Mouse (Mus musculus): ENCODE data around the gene St6galnac3. TPM values are rescaled to one million over a fixed set of nuclear protein-coding genes. Genes with fewer than 3 reads are reported as not detected.
"Not testable (repeated sequence)": the region's sequence is repeated elsewhere in the genome, so short reads cannot be mapped to it uniquely, and the experiment has no call there.

The St6galnac3 gene
- polyA plus RNA-seq, 1 experiment = 13.6 TPM

DNA sequence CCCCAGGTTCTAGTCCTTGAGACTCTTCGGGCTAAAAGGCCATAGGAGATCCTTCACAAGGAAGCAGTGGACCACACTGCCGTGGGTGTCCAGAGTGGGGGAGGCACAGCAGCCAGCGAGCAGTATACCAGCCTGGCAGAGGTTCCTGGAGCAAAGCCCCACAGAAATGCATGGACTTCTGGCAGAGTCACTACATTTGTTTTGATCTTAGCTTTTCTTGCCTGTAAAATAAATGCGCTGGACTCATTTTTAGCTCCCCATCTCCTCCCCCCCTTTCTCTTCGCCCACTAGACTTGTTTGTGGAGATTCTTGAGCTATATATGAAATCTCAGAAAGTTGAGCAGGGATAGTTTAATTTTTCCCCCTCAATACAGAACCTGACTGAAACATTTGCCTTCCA lies 329.6 kb downstream of the St6galnac3 start:
- TF ChIP-seq POLR2A (IDR thresholded peaks at IDR 0.05; ENCODE audit: borderline replicate concordance, control insufficient read depth, low read depth, low read length) (no peak), CTCF (IDR thresholded peaks at IDR 0.05; ENCODE audit: control insufficient read depth, insufficient read depth, low read length) (no peak)
- Histone ChIP-seq H3K27ac (ENCODE audit: control insufficient read depth, insufficient read depth, low read depth, low read length, poor library complexity) (no peak overlapping the region), H3K4me1 (ENCODE audit: control insufficient read depth, insufficient read depth, low read length) (no peaks in the 10 kb centered on the region), H3K4me3 (replicated peaks; ENCODE audit: control insufficient read depth, low read depth, low read length) (no peak overlapping the region)
- 88% methylated on average over 5 of the region's 5 CpGs for WGBS

DNA sequence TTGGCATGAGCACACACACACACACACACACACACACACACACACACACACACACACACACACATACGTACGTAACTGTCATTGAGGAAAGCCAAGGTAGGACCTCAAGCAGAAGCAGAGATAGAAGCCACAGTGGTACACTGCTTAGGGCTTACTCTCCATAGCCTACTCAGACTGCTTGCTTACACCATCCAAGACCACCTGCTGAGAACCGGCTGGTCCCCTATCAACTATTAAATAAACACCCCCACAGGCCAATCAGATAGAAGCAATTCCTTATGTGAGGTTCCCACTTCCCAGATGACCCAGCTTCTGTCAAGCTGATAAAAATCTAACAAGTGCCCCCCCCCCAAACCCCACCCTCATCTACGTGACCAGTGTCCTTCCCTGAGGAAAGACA lies 330.2 kb downstream of the St6galnac3 start:
- no peaks in the 10 kb centered on the region for H3K4me1 ChIP-seq (ENCODE audit: control insufficient read depth, insufficient read depth, low read length)
- TF ChIP-seq POLR2A (IDR thresholded peaks at IDR 0.05; ENCODE audit: borderline replicate concordance, control insufficient read depth, low read depth, low read length) (no peak), CTCF (IDR thresholded peaks at IDR 0.05; ENCODE audit: control insufficient read depth, insufficient read depth, low read length) (no peak)
- no peak overlapping the region for H3K27ac ChIP-seq (ENCODE audit: control insufficient read depth, insufficient read depth, low read depth, low read length, poor library complexity)
- no peak overlapping the region for H3K4me3 ChIP-seq (replicated peaks; ENCODE audit: control insufficient read depth, low read depth, low read length)
- WGBS = 88% methylated on average over 4 of the region's 4 CpGs

DNA sequence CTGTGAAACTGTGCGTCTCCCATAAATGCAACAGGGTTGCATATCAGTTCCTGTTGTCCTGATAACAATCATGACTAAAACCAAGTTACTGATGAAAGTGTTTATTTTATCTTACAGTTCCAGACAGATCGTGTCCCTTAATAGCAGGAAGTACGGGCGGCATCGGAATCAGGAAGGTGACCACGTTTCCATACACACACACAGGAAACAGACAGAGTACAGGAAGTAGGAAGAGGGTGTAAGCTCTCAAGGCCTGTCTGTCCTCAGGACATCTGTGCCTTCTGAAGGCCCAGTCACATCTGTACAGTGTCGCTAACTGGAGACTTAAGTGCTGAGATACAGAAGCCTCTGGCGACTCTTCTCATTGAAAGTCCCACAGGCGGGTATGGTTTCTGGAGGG lies 330.8 kb downstream of the St6galnac3 start:
- WGBS = 88% methylated on average over 9 of the region's 9 CpGs
- no peak overlapping the region for H3K4me3 ChIP-seq (replicated peaks; ENCODE audit: control insufficient read depth, low read depth, low read length)

DNA sequence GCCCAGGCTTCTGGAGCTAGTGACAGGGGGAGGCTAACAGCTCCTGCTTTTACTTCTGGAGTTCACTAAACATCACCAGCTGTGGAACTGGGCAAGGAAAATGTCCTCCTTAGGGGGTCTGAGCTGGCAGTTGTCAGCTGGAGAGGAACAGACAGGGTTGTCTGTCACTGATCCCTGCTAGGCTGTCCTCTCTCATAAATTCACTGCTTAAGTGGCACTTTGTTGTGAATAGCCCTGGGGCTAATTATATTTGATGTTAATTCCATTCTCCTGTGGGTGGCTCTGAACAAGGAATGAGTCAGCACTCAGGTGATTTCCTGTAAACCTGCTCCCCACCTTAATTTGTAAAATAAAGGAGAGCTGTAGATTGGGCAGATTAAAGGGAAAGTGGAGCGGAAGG lies 333.5 kb downstream of the St6galnac3 start:
- 93% methylated on average over 1 of the region's 1 CpGs for WGBS
- not testable (repeated sequence) for H3K4me3 ChIP-seq (replicated peaks; ENCODE audit: control insufficient read depth, low read depth, low read length); H3K27ac ChIP-seq (ENCODE audit: control insufficient read depth, insufficient read depth, low read depth, low read length, poor library complexity); H3K4me1 ChIP-seq (ENCODE audit: control insufficient read depth, insufficient read depth, low read length)

More for the DNA sequence above, 330.8 kb downstream of the St6galnac3 start:
- H3K27ac ChIP-seq (ENCODE audit: control insufficient read depth, insufficient read depth, low read depth, low read length, poor library complexity) = no peak overlapping the region
- no peak for TF ChIP-seq CTCF (IDR thresholded peaks at IDR 0.05; ENCODE audit: control insufficient read depth, insufficient read depth, low read length)
- no peaks in the 10 kb centered on the region for H3K4me1 ChIP-seq (ENCODE audit: control insufficient read depth, insufficient read depth, low read length)

GRCm38 (mm10) chr3:153384651-153385050 lies 340.3 kb downstream of the St6galnac3 start:
- not testable (repeated sequence) for H3K4me1 ChIP-seq (ENCODE audit: control insufficient read depth, insufficient read depth, low read length); H3K4me3 ChIP-seq (replicated peaks; ENCODE audit: control insufficient read depth, low read depth, low read length); H3K27ac ChIP-seq (ENCODE audit: control insufficient read depth, insufficient read depth, low read depth, low read length, poor library complexity)
- 89% methylated on average over 5 of the region's 5 CpGs for WGBS

DNA sequence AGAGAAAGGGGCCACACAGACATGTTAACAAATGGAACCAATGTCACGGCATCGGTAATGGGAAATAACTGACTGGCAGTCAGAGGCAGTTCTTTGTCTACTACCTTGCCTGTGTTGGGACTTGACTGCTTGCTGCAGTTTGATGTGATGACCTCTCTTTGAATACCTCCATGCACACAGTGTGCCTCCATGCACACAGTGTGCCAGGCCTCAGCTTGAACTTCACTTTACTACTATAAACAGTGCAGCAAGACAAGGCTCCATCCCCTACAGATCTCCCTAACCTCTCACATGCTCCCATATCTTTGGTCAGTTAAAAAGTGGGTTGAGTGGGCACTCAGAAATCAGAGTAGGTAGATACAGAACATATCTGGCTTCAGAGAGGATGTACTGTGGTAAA lies 341.3 kb downstream of the St6galnac3 start:
- Histone ChIP-seq H3K4me3 (replicated peaks; ENCODE audit: control insufficient read depth, low read depth, low read length) (no peak overlapping the region), H3K4me1 (ENCODE audit: control insufficient read depth, insufficient read depth, low read length) (no peaks in the 10 kb centered on the region; the same call in 1 of the 2 replicates), H3K27ac (ENCODE audit: control insufficient read depth, insufficient read depth, low read depth, low read length, poor library complexity) (no peak overlapping the region)
- 96% methylated on average over 2 of the region's 2 CpGs for WGBS
- TF ChIP-seq CTCF (IDR thresholded peaks at IDR 0.05; ENCODE audit: control insufficient read depth, insufficient read depth, low read length) (no peak), POLR2A (IDR thresholded peaks at IDR 0.05; ENCODE audit: borderline replicate concordance, control insufficient read depth, low read depth, low read length) (no peak)

DNA sequence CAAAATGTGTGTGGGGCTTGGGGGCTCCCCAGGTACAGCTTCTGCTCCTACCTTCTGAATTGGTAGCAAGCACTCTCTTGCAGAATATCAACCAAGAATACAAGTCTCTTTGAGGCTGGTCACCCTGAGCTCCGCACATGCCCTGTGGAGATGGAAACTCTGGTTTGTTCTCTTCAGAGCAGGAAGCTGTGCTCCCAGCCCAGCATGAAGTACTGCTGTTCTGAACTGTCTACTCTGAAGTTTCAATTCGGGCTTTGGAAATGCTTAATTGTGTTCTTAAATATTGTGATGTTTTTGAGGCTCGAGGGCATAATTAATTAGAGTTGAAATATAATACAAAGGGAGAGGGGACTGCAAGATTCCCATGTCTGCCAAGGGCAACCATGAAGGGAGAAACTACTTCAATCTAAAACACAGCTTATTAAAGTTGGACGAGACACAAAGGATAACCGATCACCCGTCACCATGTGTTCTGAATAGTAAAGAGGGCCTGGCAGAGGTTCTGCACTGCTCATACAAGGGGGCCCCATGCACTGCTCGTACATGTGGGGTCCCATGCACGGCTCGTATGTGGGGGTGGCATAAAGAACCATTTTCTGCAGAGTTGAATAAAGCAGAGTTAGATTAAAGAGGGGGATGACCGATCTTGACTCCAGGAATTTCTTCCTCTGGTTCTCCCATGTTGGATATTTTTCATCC lies 359.8 kb downstream of the St6galnac3 start:
- 84% methylated on average over 10 of the region's 10 CpGs for whole genome bisulfite sequencing
- TF ChIP-seq POLR2A (IDR thresholded peaks at IDR 0.05; ENCODE audit: borderline replicate concordance, control insufficient read depth, low read depth, low read length) = no peak
- TF ChIP-seq CTCF (IDR thresholded peaks at IDR 0.05; ENCODE audit: control insufficient read depth, insufficient read depth, low read length) = no peak
- Histone ChIP-seq H3K4me1 (ENCODE audit: control insufficient read depth, insufficient read depth, low read length) (no peaks in the 10 kb centered on the region), H3K4me3 (replicated peaks; ENCODE audit: control insufficient read depth, low read depth, low read length) (no peak overlapping the region), H3K27ac (ENCODE audit: control insufficient read depth, insufficient read depth, low read depth, low read length, poor library complexity) (no peak overlapping the region)

DNA sequence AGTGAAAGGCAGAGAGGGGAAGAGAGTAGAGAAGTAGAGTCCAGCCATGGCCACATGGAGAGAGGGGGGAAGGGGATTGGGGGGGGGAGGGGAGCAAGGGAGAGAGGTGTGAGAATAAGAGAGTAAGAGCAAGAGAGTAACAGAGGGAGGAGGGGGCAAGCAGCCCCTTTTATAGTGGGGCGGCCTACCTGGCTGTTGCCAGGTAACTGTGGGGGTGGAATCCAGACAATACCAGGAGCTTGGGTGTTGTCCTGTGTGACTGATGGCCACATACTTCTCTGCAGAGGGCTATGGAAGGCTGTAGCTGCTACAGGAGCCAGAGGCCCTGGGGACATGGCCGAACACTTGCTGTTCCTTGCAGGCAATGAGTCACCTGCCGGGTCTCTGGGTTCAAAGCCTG lies 360.6 kb downstream of the St6galnac3 start:
- Histone ChIP-seq H3K4me3 (replicated peaks; ENCODE audit: control insufficient read depth, low read depth, low read length) (no peak overlapping the region), H3K4me1 (ENCODE audit: control insufficient read depth, insufficient read depth, low read length) (no peaks in the 10 kb centered on the region), H3K27ac (ENCODE audit: control insufficient read depth, insufficient read depth, low read depth, low read length, poor library complexity) (no peak overlapping the region)
- no peak for TF ChIP-seq CTCF (IDR thresholded peaks at IDR 0.05; ENCODE audit: control insufficient read depth, insufficient read depth, low read length)
- TF ChIP-seq POLR2A (IDR thresholded peaks at IDR 0.05; ENCODE audit: borderline replicate concordance, control insufficient read depth, low read depth, low read length) = no peak
- 91% methylated on average over 3 of the region's 3 CpGs for WGBS

- H3K4me1 ChIP-seq (ENCODE audit: control insufficient read depth, insufficient read depth, low read length) = no peaks in the 10 kb centered on the region
- 89% methylated on average over 3 of the region's 3 CpGs for WGBS
- no peak overlapping the region for H3K27ac ChIP-seq (ENCODE audit: control insufficient read depth, insufficient read depth, low read depth, low read length, poor library complexity)
- no peak overlapping the region for H3K4me3 ChIP-seq (replicated peaks; ENCODE audit: control insufficient read depth, low read depth, low read length)
- no peak for TF ChIP-seq POLR2A (IDR thresholded peaks at IDR 0.05; ENCODE audit: borderline replicate concordance, control insufficient read depth, low read depth, low read length)
- no peak for TF ChIP-seq CTCF (IDR thresholded peaks at IDR 0.05; ENCODE audit: control insufficient read depth, insufficient read depth, low read length)
Observed at GRCm38 (mm10) chr3:153359966-153360365, 365.0 kb downstream of the St6galnac3 start.

Data from bone marrow, adult 2 months (tissue).